Mouse (Mus musculus) stomach, postnatal 0 days (tissue): ENCODE measurements around the gene Dcun1d3. TPM values are rescaled to one million over a fixed set of nuclear protein-coding genes. Genes with fewer than 3 reads are reported as not detected.

ENCODE experiments used
- ATAC-seq: fragments of 200-750 bp; cut with Nextera tagmentation; 2 replicates; pipeline ENCODE4 v1.8.0; 2017; ENCODE audit not compliant: low FRiP score, low TSS enrichment
- DNase-seq: peaks from one replicate; pipeline ENCODE4 v3.0.0-alpha.2; 2016; ENCODE audit warnings: low spot score
- H3K27ac ChIP-seq: fragments of 300-500 bp; sonication (generic); replicated peaks from 2 replicates; pipeline ENCODE4 v1.5.1; 2014; ENCODE audit warnings: mild to moderate bottlenecking, control low read depth
- H3K27me3 ChIP-seq: fragments of 300-500 bp; sonication (generic); 2 replicates; pipeline ENCODE4 v1.6.1; 2014; ENCODE audit warnings: low read length; ENCODE audit not compliant: control insufficient read depth, insufficient read depth
- H3K36me3 ChIP-seq: fragments of 300-500 bp; sonication (generic); 2 replicates; pipeline ENCODE4 v1.6.1; 2014; ENCODE audit warnings: low read length, mixed read lengths; ENCODE audit not compliant: control insufficient read depth, insufficient read depth
- H3K4me1 ChIP-seq: fragments of 300-500 bp; sonication (generic); replicated peaks from 2 replicates; pipeline ENCODE4 v1.6.1; 2014; ENCODE audit warnings: antibody characterized with exemption; ENCODE audit not compliant: control insufficient read depth, insufficient read depth
- H3K4me2 ChIP-seq: fragments of 300-500 bp; sonication (generic); replicated peaks from 2 replicates; pipeline ENCODE4 v1.6.1; 2014; ENCODE audit warnings: low read depth, mild to moderate bottlenecking, control low read depth, moderate library complexity
- H3K4me3 ChIP-seq: fragments of 300-500 bp; sonication (generic); 2 replicates; pipeline ENCODE4 v1.5.1; 2014; ENCODE audit warnings: low read depth, low read length, control low read depth
- H3K9ac ChIP-seq: fragments of 300-500 bp; sonication (generic); 2 replicates; pipeline ENCODE4 v1.6.1; 2014; ENCODE audit warnings: mild to moderate bottlenecking, low read length, control low read depth, mixed read lengths
- H3K9me3 ChIP-seq: fragments of 300-500 bp; sonication (generic); 2 replicates; pipeline ENCODE4 v1.6.1; 2016; ENCODE audit warnings: low read length; ENCODE audit not compliant: control insufficient read depth
- CTCF ChIP-seq: IDR thresholded peaks from 2 replicates; pipeline ENCODE4 v1.5.1; 2016; ENCODE audit warnings: antibody characterized with exemption, low read depth, mild to moderate bottlenecking, moderate library complexity
- EP300 ChIP-seq: optimal IDR thresholded peaks from 2 replicates; pipeline ENCODE3; 2016; ENCODE audit warnings: antibody characterized with exemption
- WGBS: fragments of 180-500 bp; shearing (Covaris S2); extraction: QIAGEN DNeasy Blood & Tissue Kit; methylation state at CpG from one replicate; pipeline ENCODE4 v1.1.7; 2014; 5-methylcytosine and 5-hydroxymethylcytosine counted together
- polyA plus RNA-seq: library from polyadenylated mRNA; unstranded; fragments of >200 nt; fragmentation: Nextera tagmentation; extraction: Ambion mirVana; gene quantifications from 2 replicates; pipeline ENCODE4 v1.2.1, GENCODE M21; 2015

Dcun1d3 gene
- polyA plus RNA-seq, 1 experiment from 2014 or later: 11.5 TPM

DNA sequence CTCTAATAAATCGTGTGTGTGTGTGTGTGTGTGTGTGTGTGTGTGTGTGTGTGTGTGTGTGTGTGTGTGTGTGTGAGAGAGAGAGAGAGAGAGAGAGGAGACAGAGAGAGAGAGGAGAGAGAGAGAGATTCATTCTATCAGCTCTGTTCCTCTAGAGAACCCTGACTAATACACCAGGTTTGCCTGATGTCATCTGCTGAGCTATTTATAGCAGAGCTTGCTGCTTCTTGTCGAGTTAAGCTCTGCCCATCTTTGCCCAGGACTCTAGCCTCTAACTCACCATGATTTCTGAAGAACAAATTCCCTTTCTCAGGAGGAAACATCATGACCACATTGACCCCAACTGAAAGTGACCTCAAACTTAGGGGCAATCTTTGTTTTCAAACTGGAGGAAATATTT is 24.4 kb upstream of the Dcun1d3 start:
- TF ChIP-seq CTCF (no peak), EP300 (no peak)
- Histone ChIP-seq H3K9ac (no peak overlapping the region), H3K36me3 (no peaks in the 10 kb centered on the region), H3K4me3 (no peak overlapping the region), H3K4me1 (no peaks in the 10 kb centered on the region), H3K27ac (no peak overlapping the region), H3K27me3 (no peaks in the 10 kb centered on the region), H3K4me2 (no peak overlapping the region), H3K9me3 (no peaks in the 10 kb centered on the region)
- 21% methylated on average over 2 of the region's 2 CpGs for WGBS
- DNase-seq (no peak), ATAC-seq (no peak)

DNA sequence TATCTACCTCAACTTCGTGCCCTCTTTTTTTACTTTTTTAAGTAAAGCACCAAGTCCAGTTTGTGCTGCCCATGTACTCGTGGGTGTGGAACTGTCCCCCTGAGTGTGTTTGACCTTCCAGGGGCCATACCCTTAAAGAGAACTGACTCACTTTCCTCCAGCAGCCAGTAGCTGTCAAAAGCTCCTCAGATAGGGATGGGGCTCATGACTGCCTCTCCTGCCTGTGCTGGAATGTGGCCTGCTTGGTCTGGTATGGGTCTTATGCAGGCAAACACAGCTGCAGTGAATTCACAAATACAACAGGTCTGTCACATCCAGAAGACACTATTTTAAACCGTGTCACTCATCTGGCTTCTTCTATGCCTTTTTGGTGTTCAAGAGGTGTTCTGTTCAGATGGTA is 15.6 kb upstream of the Dcun1d3 start:
- ATAC-seq: no peak
- TF ChIP-seq EP300: no peak
- TF ChIP-seq CTCF: no peak

DNA sequence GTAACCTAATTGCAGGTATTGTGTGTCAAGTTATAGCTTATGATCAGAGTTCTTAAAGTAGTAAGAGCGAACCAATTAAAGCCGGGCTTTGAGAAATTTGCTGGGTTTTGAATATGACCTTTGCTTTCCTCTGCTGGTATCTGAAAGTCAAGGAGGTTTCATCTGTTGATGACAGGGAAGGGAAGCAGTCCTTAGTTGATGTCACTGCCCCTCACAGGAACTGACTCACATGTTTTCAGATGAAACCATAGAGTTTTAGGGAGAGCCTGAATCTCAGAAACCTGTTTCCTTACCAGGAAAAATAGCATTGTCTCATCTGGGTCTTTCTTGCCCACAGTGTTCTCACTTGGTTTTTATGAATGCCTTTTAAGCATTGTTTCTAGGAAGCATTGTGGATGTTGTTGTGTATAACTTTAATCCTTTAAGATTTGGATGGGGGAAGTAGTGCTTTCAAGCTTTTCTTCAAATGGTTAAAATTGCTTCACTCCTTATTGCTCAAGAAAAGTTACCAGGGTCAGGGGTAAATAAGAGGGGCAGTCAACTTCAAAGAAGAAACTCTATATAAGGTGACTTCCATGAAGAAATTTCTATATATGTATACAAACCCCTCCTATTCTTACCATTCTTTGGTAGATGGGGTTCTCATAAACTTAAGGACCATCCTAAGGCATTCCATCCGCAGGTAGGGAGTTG is 10.6 kb upstream of the Dcun1d3 start:
- ATAC-seq: no peak
- no peak for TF ChIP-seq CTCF
- TF ChIP-seq EP300: no peak
- no peak overlapping the region for H3K4me3 ChIP-seq
- H3K4me2 ChIP-seq: no peak overlapping the region
- no peak for DNase-seq
- H3K36me3 ChIP-seq: no peaks in the 10 kb centered on the region
- H3K9ac ChIP-seq: no peak overlapping the region
- H3K27me3 ChIP-seq: no peaks in the 10 kb centered on the region
- 88% methylated on average over 3 of the region's 3 CpGs for WGBS
- no peaks in the 10 kb centered on the region for H3K4me1 ChIP-seq
- H3K9me3 ChIP-seq: no peaks in the 10 kb centered on the region
- no peak overlapping the region for H3K27ac ChIP-seq

More for the DNA sequence above, 15.6 kb upstream of the Dcun1d3 start:
- Histone ChIP-seq H3K27me3 (no peaks in the 10 kb centered on the region), H3K36me3 (no peaks in the 10 kb centered on the region), H3K27ac (no peak overlapping the region), H3K9ac (no peak overlapping the region), H3K4me2 (no peak overlapping the region), H3K9me3 (no peaks in the 10 kb centered on the region), H3K4me3 (no peak overlapping the region), H3K4me1 (no peaks in the 10 kb centered on the region)
- WGBS: 67% methylated on average over 3 of the region's 3 CpGs
- no peak for DNase-seq

DNA sequence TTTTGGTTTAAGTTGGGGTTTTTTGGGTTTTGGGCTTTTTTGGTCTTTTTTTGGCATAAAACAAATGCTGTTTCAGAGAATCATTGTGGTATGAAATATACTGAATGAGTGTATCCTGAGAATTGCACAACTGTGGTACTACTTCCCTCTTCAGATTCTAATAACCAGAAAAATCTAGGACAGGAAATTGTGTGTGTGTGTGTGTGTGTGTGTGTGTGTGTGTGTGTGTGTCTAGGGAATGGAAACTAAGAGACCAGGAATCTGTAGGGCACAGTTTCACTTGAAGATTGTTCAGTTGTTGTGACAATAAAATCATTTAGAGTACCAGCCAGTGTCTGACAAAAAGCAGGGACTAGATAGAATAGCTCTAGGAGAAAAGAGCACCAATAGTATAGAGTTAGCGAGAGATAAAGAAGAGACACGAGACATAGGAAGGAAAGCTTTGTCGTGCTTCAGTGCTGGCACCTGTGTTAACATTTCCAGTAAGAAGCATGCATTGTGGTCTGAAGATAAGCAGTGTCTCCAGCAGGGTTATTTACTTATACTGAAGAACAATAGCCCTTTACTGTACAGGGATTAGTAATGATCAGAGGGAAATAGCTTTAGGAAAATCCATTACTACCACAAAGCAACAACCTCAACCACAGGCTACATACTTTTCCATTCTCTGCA is 3.4 kb upstream of the Dcun1d3 start:
- TF ChIP-seq EP300: no peak
- no peak for TF ChIP-seq CTCF
- Histone ChIP-seq H3K27me3 (no peaks in the 10 kb centered on the region), H3K4me3 (no peak overlapping the region), H3K4me1 (0 out of 2 replicates have a peak, but pooled peaks cover 3% of the 10 kb centered on the region), H3K27ac (no peak overlapping the region), H3K9ac (no peak overlapping the region), H3K9me3 (no peaks in the 10 kb centered on the region), H3K36me3 (no peaks in the 10 kb centered on the region), H3K4me2 (no peak overlapping the region)
- WGBS: 51% methylated on average over 3 of the region's 3 CpGs
- ATAC-seq (no peak), DNase-seq (no peak)

DNA sequence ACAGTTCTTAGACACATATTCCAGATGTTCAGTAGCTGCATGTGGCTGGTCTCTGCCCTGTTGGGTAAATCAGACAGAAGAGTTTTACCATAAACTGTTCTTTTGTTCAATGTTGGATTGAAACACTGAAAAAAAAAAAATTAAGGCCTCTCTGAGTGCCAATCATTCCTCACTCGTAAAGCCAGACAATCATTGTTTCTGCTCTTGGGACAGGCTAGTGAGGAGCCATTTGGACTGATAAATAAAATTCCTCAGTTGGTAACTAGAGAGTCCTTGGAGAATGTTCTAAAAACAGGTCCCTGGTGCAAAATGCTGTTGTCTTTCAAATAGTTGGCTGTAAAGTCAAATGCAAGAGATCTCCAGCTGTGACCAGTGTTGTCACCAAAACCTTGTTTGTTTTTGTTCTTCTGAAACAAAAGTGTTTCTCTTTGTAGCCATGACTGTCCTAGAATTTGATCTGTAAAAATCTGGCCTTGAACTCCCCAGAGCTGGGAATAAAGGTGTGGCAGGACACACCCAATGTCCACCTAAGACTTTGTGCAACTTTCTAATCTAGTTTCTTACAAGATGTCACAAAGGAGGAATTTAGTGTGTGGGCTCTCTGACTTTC is 2.3 kb upstream of the Dcun1d3 start:
- Histone ChIP-seq H3K27me3 (no peaks in the 10 kb centered on the region), H3K4me2 (no peak overlapping the region), H3K36me3 (no peaks in the 10 kb centered on the region), H3K27ac (no peak overlapping the region), H3K9me3 (no peaks in the 10 kb centered on the region), H3K4me3 (no peak overlapping the region), H3K9ac (no peak overlapping the region), H3K4me1 (0 out of 2 replicates have a peak, but pooled peaks cover 4% of the 10 kb centered on the region)
- WGBS: 64% methylated on average over 1 of the region's 1 CpGs
- TF ChIP-seq CTCF (no peak), EP300 (no peak)
- DNase-seq: no peak
- no peak for ATAC-seq
